Mouse (Mus musculus): ENCODE results near the gene Pde5a. TPM values are rescaled to one million over a fixed set of nuclear protein-coding genes. Genes with fewer than 3 reads are reported as not detected.
A peak's percentile ranks its signal among the peaks of the same experiment; 100 is the strongest.

Gene Pde5a
- polyA plus RNA-seq, 1 experiment from 2014 or later = 16.6 TPM

- TF ChIP-seq EP300 (IDR thresholded peaks at IDR 0.05) (no peak), CTCF (IDR thresholded peaks at IDR 0.05) (no peak)
- H3K27me3 ChIP-seq (replicated peaks; ENCODE audit: insufficient read depth, low read length) = no peaks in the 10 kb centered on the region
- no peak overlapping the region for H3K27ac ChIP-seq (ENCODE audit: low read length)
- WGBS = 83% methylated on average over 3 of the region's 3 CpGs
- H3K36me3 ChIP-seq (ENCODE audit: insufficient read depth, low read length) = no peaks in the 10 kb centered on the region
- no peak overlapping the region for H3K9ac ChIP-seq (replicated peaks; ENCODE audit: low read depth)
- no peak overlapping the region for H3K4me2 ChIP-seq (replicated peaks; ENCODE audit: low read depth, low read length)
- H3K9me3 ChIP-seq (ENCODE audit: low read length) = no peaks in the 10 kb centered on the region
- ATAC-seq = no peak
- H3K4me1 ChIP-seq (ENCODE audit: insufficient read depth, low read depth, low read length) = no peaks in the 10 kb centered on the region
- DNase-seq (ENCODE audit: low spot score) = no peak
- no peak overlapping the region for H3K4me3 ChIP-seq (ENCODE audit: low read depth, low read length)
Observed at GRCm38 (mm10) chr3:122744265-122744664, 15.5 kb downstream of the Pde5a start.

GRCm38 (mm10) chr3:122747921-122748700 is 19.4 kb downstream of the Pde5a start:
- Histone ChIP-seq H3K27ac (ENCODE audit: low read length) (no peak overlapping the region), H3K9me3 (ENCODE audit: low read length) (no peaks in the 10 kb centered on the region), H3K36me3 (ENCODE audit: insufficient read depth, low read length) (no peaks in the 10 kb centered on the region), H3K4me1 (ENCODE audit: insufficient read depth, low read depth, low read length) (no peaks in the 10 kb centered on the region), H3K4me3 (ENCODE audit: low read depth, low read length) (no peak overlapping the region), H3K9ac (replicated peaks; ENCODE audit: low read depth) (no peak overlapping the region), H3K4me2 (replicated peaks; ENCODE audit: low read depth, low read length) (no peak overlapping the region), H3K27me3 (replicated peaks; ENCODE audit: insufficient read depth, low read length) (no peaks in the 10 kb centered on the region)
- TF ChIP-seq CTCF (IDR thresholded peaks at IDR 0.05) (no peak), EP300 (IDR thresholded peaks at IDR 0.05) (no peak)
- 78% methylated on average over 9 of the region's 9 CpGs for WGBS
- ATAC-seq (no peak), DNase-seq (ENCODE audit: low spot score) (no peak)

GRCm38 (mm10) chr3:122763240-122763761 is 34.6 kb downstream of the Pde5a start:
- no peak overlapping the region for H3K9ac ChIP-seq (replicated peaks; ENCODE audit: low read depth)
- DNase-seq (ENCODE audit: low spot score) = no peak
- WGBS = 76% methylated on average over 8 of the region's 8 CpGs
- no peak overlapping the region for H3K4me2 ChIP-seq (replicated peaks; ENCODE audit: low read depth, low read length)
- no peaks in the 10 kb centered on the region for H3K9me3 ChIP-seq (ENCODE audit: low read length)
- H3K27me3 ChIP-seq (replicated peaks; ENCODE audit: insufficient read depth, low read length) = no peaks in the 10 kb centered on the region
- TF ChIP-seq CTCF (IDR thresholded peaks at IDR 0.05) (no peak), EP300 (IDR thresholded peaks at IDR 0.05) (no peak)
- no peak overlapping the region for H3K27ac ChIP-seq (ENCODE audit: low read length)
- no peaks in the 10 kb centered on the region for H3K36me3 ChIP-seq (ENCODE audit: insufficient read depth, low read length)
- no peak overlapping the region for H3K4me3 ChIP-seq (ENCODE audit: low read depth, low read length)
- no peak for ATAC-seq
- H3K4me1 ChIP-seq (ENCODE audit: insufficient read depth, low read depth, low read length) = no peaks in the 10 kb centered on the region

- ATAC-seq (no peak), DNase-seq (ENCODE audit: low spot score) (no peak)
- H3K27me3 ChIP-seq (replicated peaks; ENCODE audit: insufficient read depth, low read length) = no peaks in the 10 kb centered on the region
- 51% methylated on average over 14 of the region's 14 CpGs for WGBS
- H3K27ac ChIP-seq (ENCODE audit: low read length) = no peak overlapping the region
- no peak overlapping the region for H3K4me3 ChIP-seq (ENCODE audit: low read depth, low read length)
- no peaks in the 10 kb centered on the region for H3K9me3 ChIP-seq (ENCODE audit: low read length)
- no peaks in the 10 kb centered on the region for H3K36me3 ChIP-seq (ENCODE audit: insufficient read depth, low read length)
- H3K4me1 ChIP-seq (ENCODE audit: insufficient read depth, low read depth, low read length) = no peaks in the 10 kb centered on the region
- no peak for TF ChIP-seq EP300 (IDR thresholded peaks at IDR 0.05)
- TF ChIP-seq CTCF (IDR thresholded peaks at IDR 0.05) = no peak
- H3K9ac ChIP-seq (replicated peaks; ENCODE audit: low read depth) = no peak overlapping the region
- no peak overlapping the region for H3K4me2 ChIP-seq (replicated peaks; ENCODE audit: low read depth, low read length)
Observed at GRCm38 (mm10) chr3:122763768-122764167, 35.0 kb downstream of the Pde5a start.

GRCm38 (mm10) chr3:122766930-122767329 is 38.2 kb downstream of the Pde5a start:
- H3K36me3 ChIP-seq (ENCODE audit: insufficient read depth, low read length) = no peaks in the 10 kb centered on the region
- H3K4me3 ChIP-seq (ENCODE audit: low read depth, low read length) = no peak overlapping the region
- H3K9ac ChIP-seq (replicated peaks; ENCODE audit: low read depth) = no peak overlapping the region
- H3K4me1 ChIP-seq (ENCODE audit: insufficient read depth, low read depth, low read length) = no peaks in the 10 kb centered on the region
- ATAC-seq = no peak
- no peak for DNase-seq (ENCODE audit: low spot score)
- H3K27me3 ChIP-seq (replicated peaks; ENCODE audit: insufficient read depth, low read length) = no peaks in the 10 kb centered on the region
- 0 out of 2 replicates have a peak overlapping the region, but pooled peaks have one; percentile 14 for H3K27ac ChIP-seq (ENCODE audit: low read length)
- H3K9me3 ChIP-seq (ENCODE audit: low read length) = no peaks in the 10 kb centered on the region
- WGBS = 32% methylated on average over 4 of the region's 4 CpGs
- TF ChIP-seq EP300 (IDR thresholded peaks at IDR 0.05) (no peak), CTCF (IDR thresholded peaks at IDR 0.05) (no peak)
- H3K4me2 ChIP-seq (replicated peaks; ENCODE audit: low read depth, low read length) = no peak overlapping the region

- Histone ChIP-seq H3K4me1 (ENCODE audit: insufficient read depth, low read depth, low read length) (no peaks in the 10 kb centered on the region), H3K9me3 (ENCODE audit: low read length) (no peaks in the 10 kb centered on the region), H3K4me3 (ENCODE audit: low read depth, low read length) (no peak overlapping the region), H3K9ac (replicated peaks; ENCODE audit: low read depth) (no peak overlapping the region), H3K36me3 (ENCODE audit: insufficient read depth, low read length) (no peaks in the 10 kb centered on the region), H3K4me2 (replicated peaks; ENCODE audit: low read depth, low read length) (no peak overlapping the region), H3K27ac (ENCODE audit: low read length) (no peak overlapping the region), H3K27me3 (replicated peaks; ENCODE audit: insufficient read depth, low read length) (no peaks in the 10 kb centered on the region)
- DNase-seq (ENCODE audit: low spot score) (no peak), ATAC-seq (no peak)
- WGBS = 76% methylated on average over 5 of the region's 5 CpGs
- TF ChIP-seq EP300 (IDR thresholded peaks at IDR 0.05) (no peak), CTCF (IDR thresholded peaks at IDR 0.05) (no peak)
Observed at GRCm38 (mm10) chr3:122767841-122768240, 39.1 kb downstream of the Pde5a start.
